Mouse (Mus musculus): ENCODE measurements at regions not wholly inside any gene's neighbourhood (a gene's known extent, or its start where the extent isn't known, plus 50 kb on each side); places are given as distances from the start of the nearest gene placed in this dataset.
A peak's percentile ranks its signal among the peaks of the same experiment; 100 is the strongest.

- no peak for DNase-seq (ENCODE audit: low spot score in 2 of 2)
These were observed 442.0 kb downstream of the Defb40 start for GRCm38 (mm10) chr8:18536059-18536458.

- no peak for DNase-seq (ENCODE audit: low spot score in 2 of 2)
These were observed 449.9 kb downstream of the Defb40 start for GRCm38 (mm10) chr8:18528120-18528519.

DNA sequence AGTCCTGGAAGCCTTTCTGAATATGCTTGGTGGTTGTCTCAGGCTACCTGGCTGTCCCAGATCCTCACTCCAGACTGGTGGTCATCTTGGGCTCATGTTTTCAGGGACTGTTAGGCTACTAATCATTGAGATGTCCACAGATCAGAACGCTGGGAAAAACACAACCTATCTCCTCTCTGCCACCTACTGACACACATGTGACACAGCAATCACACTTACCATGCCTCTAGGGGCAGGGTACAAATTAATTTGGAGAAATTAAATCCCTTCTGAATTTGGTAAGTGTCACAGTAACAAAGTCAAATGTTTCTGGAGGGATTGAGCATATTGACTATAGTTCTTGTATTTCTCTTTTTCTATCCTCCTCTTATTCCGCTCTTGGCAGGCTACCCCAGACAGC lies 465.6 kb downstream of the Defb40 start:
- no peak for DNase-seq (ENCODE audit: low spot score in 2 of 2)

DNA sequence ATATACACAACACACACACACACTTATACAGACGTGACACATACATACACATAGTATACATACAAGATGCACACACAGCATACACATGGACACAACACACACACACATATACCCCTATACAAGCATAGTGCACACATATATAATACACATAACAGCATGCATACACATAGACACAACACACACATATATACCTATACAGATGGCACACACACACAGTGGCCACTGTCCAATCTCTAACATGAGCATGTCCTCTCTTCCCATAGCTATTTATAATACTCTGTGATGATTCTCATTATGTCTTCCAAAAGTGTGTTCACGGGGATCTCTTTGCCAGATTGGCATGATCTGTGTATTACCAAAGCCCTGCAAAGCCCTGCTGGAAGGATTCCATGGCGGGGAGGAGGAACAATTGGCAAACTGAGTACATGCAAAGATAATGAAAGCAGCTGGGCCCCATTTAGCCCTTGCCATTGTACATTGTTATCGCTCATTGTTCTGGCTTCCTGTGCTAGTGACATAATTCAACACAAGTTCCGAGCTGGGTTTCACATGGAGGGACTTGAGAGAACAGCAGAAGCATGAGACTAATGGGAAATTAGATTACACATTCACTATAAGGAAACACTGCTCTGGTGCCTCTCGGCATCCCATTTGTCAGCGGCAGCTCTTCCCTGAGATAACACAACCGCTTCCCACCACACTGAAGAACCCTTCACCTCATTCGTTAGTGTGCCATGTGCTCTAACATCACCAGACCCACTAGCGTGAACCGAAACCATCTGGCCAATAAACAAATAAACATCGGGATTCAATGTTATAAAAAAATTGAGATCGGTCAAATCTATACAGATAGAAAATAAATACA lies 471.7 kb downstream of the Defb40 start:
- no peak for DNase-seq (ENCODE audit: low spot score in 2 of 2)

DNA sequence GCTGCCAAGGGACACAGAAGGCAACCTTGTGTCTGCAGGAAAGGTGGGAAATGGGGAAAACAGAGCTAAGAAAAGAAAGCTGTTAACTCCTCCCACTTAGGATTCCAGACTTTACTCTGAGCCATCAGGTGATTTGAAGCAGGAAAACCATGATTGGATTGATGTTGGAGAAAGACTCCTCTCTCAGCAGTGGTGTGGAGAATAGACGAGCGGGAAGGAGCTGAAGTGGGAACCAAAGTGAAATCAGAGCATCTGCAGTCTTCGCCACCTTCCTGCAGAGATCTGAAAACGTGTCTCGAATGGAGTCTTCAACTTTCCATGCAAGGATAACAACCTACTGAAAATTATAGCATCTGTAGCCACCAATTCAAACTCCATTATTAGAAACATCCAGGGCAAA lies 487.4 kb downstream of the Defb40 start:
- no peak for DNase-seq (ENCODE audit: low spot score in 2 of 2)

DNA sequence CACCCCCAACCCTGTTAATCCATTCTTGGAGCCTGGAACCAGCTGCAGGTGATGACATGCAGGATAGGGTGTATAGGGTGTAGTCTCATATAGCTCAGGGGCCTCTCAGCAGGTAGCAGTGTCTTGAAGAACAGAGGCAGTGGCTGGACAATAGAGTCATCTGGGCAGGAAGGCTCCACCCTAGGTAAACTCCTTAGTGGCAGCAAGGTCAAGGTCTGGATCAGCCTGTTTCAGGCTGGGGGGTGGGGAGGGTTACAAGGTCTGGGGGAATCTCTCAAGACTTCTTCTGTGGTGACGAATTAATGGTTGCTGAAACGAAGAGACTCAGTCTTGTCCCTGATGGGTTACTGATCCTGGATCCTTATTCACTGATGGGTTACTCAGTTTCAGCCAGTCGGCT lies 498.0 kb downstream of the Defb40 start:
- DNase-seq (ENCODE audit: low spot score in 2 of 2), result no peak

DNA sequence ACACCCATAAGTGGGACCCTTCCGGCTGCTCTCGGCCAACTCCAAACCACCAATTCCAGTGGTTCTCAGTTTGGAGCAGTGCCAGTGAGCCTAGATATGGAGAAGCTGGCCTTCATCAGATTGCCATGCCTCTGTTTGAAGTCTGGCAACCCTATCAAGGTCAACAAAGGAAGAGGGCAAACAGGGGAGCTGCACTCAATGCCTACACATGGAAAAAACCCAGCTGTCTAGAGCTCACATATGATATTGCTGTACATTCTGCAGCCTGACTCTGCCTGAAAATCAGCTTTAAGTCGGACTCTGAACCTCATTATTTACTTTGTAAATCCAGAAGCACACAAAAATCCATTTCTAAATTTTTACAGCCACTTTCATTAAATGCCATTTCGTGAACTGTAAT lies 499.9 kb downstream of the Defb40 start:
- DNase-seq (ENCODE audit: low spot score in 2 of 2), result no peak

DNA sequence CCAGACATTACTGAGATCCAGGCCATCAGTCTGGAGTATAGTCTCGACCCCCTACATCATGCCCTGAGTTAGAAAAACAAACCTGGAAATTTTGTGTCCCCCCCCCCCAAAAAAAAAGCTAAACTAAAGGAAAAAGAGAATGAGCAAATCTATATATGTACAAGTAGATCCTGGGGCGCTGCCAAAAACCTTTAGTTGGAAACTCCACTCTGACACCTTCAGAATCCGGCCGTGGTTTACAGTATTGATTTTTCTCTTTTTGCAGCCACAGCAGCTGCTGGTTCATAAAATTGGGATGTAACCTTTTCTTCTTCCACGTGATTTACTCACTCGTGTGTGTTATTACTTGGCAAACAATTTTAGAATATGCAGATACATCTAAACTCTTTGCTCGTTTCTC lies 510.5 kb downstream of the Defb40 start:
- no peak for DNase-seq (ENCODE audit: low spot score in 2 of 2)

DNA sequence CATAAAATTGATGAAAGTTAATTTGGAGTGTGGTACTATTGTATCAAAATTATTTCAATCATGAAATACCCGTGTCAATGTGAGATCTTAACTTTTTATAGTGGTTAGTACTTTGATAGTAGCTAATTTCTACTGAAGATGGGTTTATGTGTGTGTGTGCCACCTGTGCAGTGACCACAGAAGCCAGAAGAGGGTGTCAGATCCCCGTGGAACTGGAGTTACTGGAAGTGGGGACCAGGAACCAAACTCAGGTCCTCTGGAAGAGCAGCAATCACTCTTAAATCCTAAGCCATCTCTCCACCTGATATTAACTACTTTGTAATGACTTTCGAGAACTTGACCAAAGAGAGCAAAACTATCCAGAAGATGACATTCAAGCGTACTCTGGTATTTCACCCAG lies 517.4 kb downstream of the Defb40 start:
- no peak for DNase-seq (ENCODE audit: low spot score in 2 of 2)

GRCm38 (mm10) chr8:18457470-18457869 lies 520.6 kb downstream of the Defb40 start:
- no peak for DNase-seq (ENCODE audit: low spot score in 2 of 2)

GRCm38 (mm10) chr8:18449015-18449414 lies 529.0 kb downstream of the Defb40 start:
- no peak for DNase-seq (ENCODE audit: low spot score in 2 of 2)

- DNase-seq (ENCODE audit: low spot score in 2 of 2), result no peak
These were observed 535.8 kb downstream of the Defb40 start for GRCm38 (mm10) chr8:18442212-18442611.

- DNase-seq (ENCODE audit: low spot score in 2 of 2), result no peak
These were observed 555.2 kb downstream of the Defb40 start for GRCm38 (mm10) chr8:18422846-18423245.

DNA sequence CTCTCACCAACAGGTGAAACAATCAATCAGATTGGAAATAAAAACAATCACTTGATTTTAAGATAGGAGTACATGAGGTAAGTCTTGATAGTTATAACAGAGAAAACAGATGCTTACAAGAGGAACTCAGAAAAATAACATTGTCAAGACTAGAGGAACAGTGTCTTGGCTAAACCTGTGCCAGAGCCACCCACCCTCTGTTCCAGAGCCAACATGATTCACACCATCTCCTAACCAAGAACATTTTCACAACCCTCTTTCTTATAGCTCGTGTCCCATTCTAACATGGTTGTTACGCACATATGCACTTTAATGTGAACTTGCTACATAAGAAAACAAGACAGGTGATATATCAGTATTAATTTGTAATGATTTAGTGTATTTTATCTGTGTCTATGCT lies 565.6 kb downstream of the Defb40 start:
- no peak for DNase-seq (ENCODE audit: low spot score in 2 of 2)

- no peak for DNase-seq (ENCODE audit: low spot score in 2 of 2)
These were observed 571.6 kb downstream of the Defb40 start for GRCm38 (mm10) chr8:18406446-18406845.

GRCm38 (mm10) chr8:18388353-18388752 lies 589.7 kb downstream of the Defb40 start:
- DNase-seq (ENCODE audit: low spot score in 2 of 2), result peak in 1 of 2 experiments; percentile 61

- DNase-seq (ENCODE audit: low spot score in 2 of 2), result no peak
These were observed 596.4 kb downstream of the Defb40 start for GRCm38 (mm10) chr8:18381615-18382178.

DNA sequence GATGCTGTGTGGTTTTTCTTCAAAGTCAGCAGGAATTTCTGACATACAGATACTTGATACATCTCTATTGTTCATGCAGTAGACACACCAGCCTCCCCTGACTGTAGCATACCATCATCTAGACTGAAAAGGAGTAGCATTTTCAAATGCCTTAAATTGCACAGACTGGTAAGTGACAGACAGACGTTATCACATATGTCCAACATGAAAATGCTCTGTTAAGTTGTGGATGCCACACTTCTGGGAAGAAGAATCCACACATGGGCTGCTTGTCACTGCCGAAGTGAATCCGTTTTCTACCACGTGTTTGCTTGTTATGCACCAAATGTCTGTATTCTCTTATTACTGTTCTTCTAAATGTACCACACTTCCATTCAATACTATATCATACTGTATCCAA lies 629.3 kb downstream of the Defb40 start:
- no peak for DNase-seq (ENCODE audit: low spot score in 2 of 2)

DNA sequence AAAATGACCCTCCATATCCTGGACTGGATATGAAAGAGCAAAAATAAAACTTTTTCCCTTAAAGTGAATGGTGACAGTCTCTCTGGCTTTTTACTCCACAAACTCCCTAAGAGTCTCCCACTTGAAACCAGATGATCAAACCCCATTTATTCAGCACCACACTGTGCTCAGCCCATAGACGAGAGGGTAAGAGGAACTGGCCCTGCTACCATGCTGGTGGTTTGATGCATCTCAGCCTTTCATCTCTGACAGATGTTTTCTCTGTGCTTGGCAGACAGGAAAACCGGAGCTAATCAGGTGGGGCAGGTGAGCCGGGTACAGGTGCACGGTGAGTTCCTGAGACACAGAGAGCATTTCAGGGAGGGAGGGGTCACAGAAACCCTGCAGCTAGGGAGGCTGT lies 631.8 kb downstream of the Defb40 start:
- DNase-seq (ENCODE audit: low spot score in 2 of 2), result no peak

DNA sequence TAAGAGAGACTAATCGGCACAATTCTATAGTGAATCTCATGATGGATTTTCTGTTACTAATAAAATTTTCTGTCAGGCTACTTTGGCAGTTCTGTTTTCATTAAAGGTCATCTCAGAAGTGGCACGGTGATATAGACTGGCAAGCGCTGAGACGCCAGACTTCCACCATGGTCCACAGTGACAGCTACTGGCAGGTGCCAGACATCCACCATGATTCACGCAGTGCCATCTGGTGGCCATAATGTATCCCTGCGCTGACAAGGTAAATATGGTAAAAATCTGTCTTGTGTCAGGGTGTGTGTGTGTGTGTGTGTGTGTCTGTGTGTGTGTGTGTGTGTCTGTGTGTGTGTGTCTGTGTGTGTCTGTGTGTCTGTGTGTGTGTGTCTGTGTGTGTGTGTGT lies 632.7 kb downstream of the Defb40 start:
- DNase-seq (ENCODE audit: low spot score in 2 of 2), result no peak

DNA sequence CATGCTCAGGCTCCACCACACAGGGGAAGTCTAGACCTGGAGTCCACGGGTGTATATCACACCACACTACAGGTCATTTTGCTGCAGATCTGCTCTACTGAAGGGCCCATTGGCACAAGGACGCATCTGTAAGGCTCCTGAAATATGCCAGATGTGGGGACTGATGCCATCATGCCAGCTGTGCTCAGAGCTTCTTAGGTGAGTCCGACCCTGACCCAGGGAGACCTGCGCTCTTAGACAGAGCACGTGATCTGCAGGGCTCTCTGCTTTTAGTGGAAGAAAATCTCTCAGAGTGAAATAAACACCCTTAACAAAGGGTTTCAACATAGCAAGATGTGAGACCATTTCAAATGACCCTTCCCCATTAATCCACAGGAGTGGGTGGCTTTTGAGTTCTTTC lies 633.2 kb downstream of the Defb40 start:
- no peak for DNase-seq (ENCODE audit: low spot score in 2 of 2)

- no peak for DNase-seq (ENCODE audit: low spot score in 2 of 2)
These were observed 642.5 kb downstream of the Defb40 start for GRCm38 (mm10) chr8:18335576-18335975.

- no peak for DNase-seq (ENCODE audit: low spot score in 2 of 2)
These were observed 649.5 kb downstream of the Defb40 start for GRCm38 (mm10) chr8:18328521-18328920.

DNA sequence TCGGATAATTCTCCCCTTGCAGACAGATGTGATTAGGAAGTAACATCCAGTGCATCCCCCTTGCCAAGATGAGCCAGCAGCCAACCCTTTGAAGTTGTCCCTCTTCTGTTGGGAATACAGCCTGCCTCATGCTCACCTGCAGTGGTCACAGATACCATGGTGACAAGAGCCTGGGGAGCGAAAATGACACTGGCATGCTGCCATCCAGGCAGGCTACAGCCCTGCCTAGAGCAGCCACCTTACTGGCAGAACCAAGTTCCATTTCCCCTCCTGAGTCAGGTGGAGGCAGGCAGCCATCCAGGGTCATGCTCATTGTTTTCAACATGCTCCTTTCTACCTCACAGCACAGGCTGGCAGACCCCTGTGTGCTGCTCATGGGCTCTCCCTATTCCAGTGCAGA lies 661.6 kb downstream of the Defb40 start:
- no peak for DNase-seq (ENCODE audit: low spot score in 2 of 2)
